Mouse (Mus musculus): ENCODE data around the gene Urb2. TPM values are rescaled to one million over a fixed set of nuclear protein-coding genes. Genes with fewer than 3 reads are reported as not detected.

Urb2 gene
- total and polyA plus RNA-seq, 3 experiments = 26.4 to 33.9 (median 27.9) TPM

DNA sequence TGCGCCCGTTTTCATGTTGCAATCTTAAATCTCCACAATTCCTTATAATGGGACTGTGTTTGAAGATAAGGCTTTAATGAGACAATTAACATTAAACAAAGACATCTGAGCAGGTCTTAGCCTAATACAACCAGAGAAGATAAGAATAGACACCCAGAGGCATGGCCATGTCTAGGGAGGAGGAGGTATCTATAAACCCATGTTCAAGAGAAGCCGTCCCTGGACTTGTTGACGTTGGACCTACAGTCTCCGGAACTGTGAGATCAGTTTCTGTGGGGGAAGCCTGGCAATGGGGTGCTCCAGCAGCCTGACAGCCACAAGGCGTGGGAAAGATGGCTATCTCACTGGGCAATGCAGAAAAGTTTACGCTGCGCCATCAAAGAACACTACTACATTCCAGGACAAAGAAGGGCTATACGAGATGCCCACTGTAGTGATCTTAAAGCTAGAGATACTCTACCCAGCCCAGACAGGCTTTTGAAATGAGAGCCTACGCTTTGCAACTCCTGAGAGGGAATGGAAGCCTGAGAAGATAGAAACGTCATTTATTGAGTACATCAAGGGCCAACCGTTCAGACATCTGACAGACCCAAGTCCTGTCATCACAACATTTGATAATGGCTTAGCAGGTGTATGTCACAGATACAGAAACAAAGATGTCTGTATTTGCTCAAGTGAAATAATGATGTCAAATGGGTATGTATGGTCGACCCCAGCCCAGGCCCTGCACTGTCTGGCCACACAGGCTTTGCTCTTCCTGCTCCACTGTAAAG, 30.8 kb upstream of the Urb2 start:
- Histone ChIP-seq H3K27me3 (replicated peaks) (no peaks in the 10 kb centered on the region), H3K9ac (ENCODE audit: insufficient read depth, low read depth) (no peak overlapping the region), H3K27ac (ENCODE audit: insufficient read depth, low read depth) (no peak overlapping the region), H3K79me2 (replicated peaks; ENCODE audit: control insufficient read depth, extremely low read depth, insufficient read depth, poor library complexity, severe bottlenecking) (no peaks in the 10 kb centered on the region), H3K9me3 (replicated peaks; ENCODE audit: low read length) (no peaks in the 10 kb centered on the region), H3K4me2 (ENCODE audit: insufficient read depth, low read depth, poor library complexity, severe bottlenecking) (no peak overlapping the region), H3K36me3 (replicated peaks in 1 of 2; ENCODE audit: control insufficient read depth in 1 of 2, insufficient read depth in 1 of 2, low read length in 1 of 2) (peaks cover 9 to 43% of the 10 kb centered on the region in 2 experiments), H3K4me1 (ENCODE audit: control insufficient read depth in 1 of 2, insufficient read depth in 2 of 2) (no peaks in the 10 kb centered on the region), H3K4me3 (replicated peaks in 1 of 3; ENCODE audit: low read depth in 2 of 3, low read length in 2 of 3, poor library complexity in 1 of 3) (no peak overlapping the region)
- in situ Hi-C loops (cut with MboI; ENCODE audit: low pct_ligation_motif_present, low pct_unique_long_range_greater_than_20kb, low sequenced_read_pairs) = no loop called here
- TF ChIP-seq MAZ (IDR thresholded peaks at IDR 0.05; ENCODE audit: low read depth, low read length) (no peak), USF2 (conservative IDR thresholded peaks at IDR 0.05; ENCODE audit: low read depth, low read length) (no peak), ELF1 (IDR thresholded peaks at IDR 0.05; ENCODE audit: low read depth, low read length) (no peak), HCFC1 (IDR thresholded peaks at IDR 0.05; ENCODE audit: low read depth, low read length) (no peak), SMC3 (IDR thresholded peaks at IDR 0.05; ENCODE audit: low read depth, low read length) (no peak), USF1 (IDR thresholded peaks at IDR 0.05; ENCODE audit: low read depth, low read length) (no peak), PAX5 (IDR thresholded peaks at IDR 0.05; ENCODE audit: low read length) (no peak), MYC (IDR thresholded peaks at IDR 0.05; ENCODE audit: low read depth, low read length) (no peak), E2F4 (IDR thresholded peaks at IDR 0.05; ENCODE audit: insufficient replicate concordance, low read depth, low read length) (no peak), IRF4 (IDR thresholded peaks at IDR 0.05; ENCODE audit: low read depth, low read length) (no peak), UBTF (IDR thresholded peaks at IDR 0.05; ENCODE audit: low read depth, low read length) (no peak), MAX (IDR thresholded peaks at IDR 0.05; ENCODE audit: low read length) (no peak), CHD2 (IDR thresholded peaks at IDR 0.05; ENCODE audit: low read length) (no peak), ZC3H11A (IDR thresholded peaks at IDR 0.05; ENCODE audit: low read depth, low read length) (no peak), MXI1 (IDR thresholded peaks at IDR 0.05; ENCODE audit: low read depth, low read length) (no peak), TCF12 (IDR thresholded peaks at IDR 0.05; ENCODE audit: low read depth, low read length) (no peak)
- DNase-seq (ENCODE audit: extremely low read depth) = no peak
- dilution Hi-C loops (cut with MboI; ENCODE audit: extremely low pct_ligation_motif_present, extremely low pct_unique_long_range_greater_than_20kb, low sequenced_read_pairs) = no loop called here

DNA sequence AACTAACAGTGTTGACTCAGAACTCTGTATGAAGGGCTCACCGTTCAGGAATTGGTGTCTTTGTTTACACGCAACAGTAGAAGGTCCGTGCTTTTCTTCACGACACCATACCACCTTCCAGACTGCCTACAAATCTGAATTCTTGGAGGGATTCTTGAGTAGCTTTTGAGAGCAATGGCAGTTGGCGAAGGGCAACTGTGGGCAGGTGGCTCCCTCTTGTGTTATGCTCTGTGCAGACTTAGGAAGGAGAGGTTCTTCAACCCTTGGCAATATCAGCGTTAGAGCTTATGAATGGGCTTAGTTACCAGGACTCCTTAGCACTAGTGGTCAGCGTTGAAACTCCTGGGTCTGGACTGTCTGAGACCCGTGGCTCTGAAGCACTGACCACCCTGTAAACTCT, 28.7 kb upstream of the Urb2 start:
- DNase-seq (ENCODE audit: extremely low read depth) = no peak
- Histone ChIP-seq H3K27me3 (replicated peaks) (no peaks in the 10 kb centered on the region), H3K9me3 (replicated peaks; ENCODE audit: low read length) (no peaks in the 10 kb centered on the region), H3K36me3 (replicated peaks in 1 of 2; ENCODE audit: control insufficient read depth in 1 of 2, insufficient read depth in 1 of 2, low read length in 1 of 2) (peaks cover 23 to 54% of the 10 kb centered on the region in 2 experiments), H3K4me1 (ENCODE audit: control insufficient read depth in 1 of 2, insufficient read depth in 2 of 2) (no peaks in the 10 kb centered on the region), H3K4me2 (ENCODE audit: insufficient read depth, low read depth, poor library complexity, severe bottlenecking) (no peak overlapping the region), H3K27ac (ENCODE audit: insufficient read depth, low read depth) (no peak overlapping the region), H3K4me3 (replicated peaks in 1 of 3; ENCODE audit: low read depth in 2 of 3, low read length in 2 of 3, poor library complexity in 1 of 3) (no peak overlapping the region), H3K79me2 (replicated peaks; ENCODE audit: control insufficient read depth, extremely low read depth, insufficient read depth, poor library complexity, severe bottlenecking) (no peaks in the 10 kb centered on the region), H3K9ac (ENCODE audit: insufficient read depth, low read depth) (no peak overlapping the region)
- TF ChIP-seq CTCF (conservative IDR thresholded peaks at IDR 0.05 in 1 of 2, IDR thresholded peaks at IDR 0.05 in 1 of 2; ENCODE audit: low read depth in 2 of 2, low read length in 2 of 2) (peak in 1 of 2 experiments; percentile 47; a peak in 2 of 4 replicates), JUN (IDR thresholded peaks at IDR 0.05; ENCODE audit: insufficient read depth, low read depth, low read length) (no peak), MAZ (IDR thresholded peaks at IDR 0.05; ENCODE audit: low read depth, low read length) (no peak), USF2 (conservative IDR thresholded peaks at IDR 0.05; ENCODE audit: low read depth, low read length) (no peak), MEF2A (IDR thresholded peaks at IDR 0.05; ENCODE audit: borderline replicate concordance, low read depth, low read length) (no peak), POLR2AphosphoS2 (IDR thresholded peaks at IDR 0.05; ENCODE audit: low read depth, low read length) (no peak), MYC (IDR thresholded peaks at IDR 0.05; ENCODE audit: low read depth, low read length) (no peak), CHD2 (IDR thresholded peaks at IDR 0.05; ENCODE audit: low read length) (no peak), ZC3H11A (IDR thresholded peaks at IDR 0.05; ENCODE audit: low read depth, low read length) (no peak), RAD21 (IDR thresholded peaks at IDR 0.05; ENCODE audit: low read depth, low read length) (peak; percentile 31)
- in situ Hi-C loops (cut with MboI; ENCODE audit: low pct_ligation_motif_present, low pct_unique_long_range_greater_than_20kb, low sequenced_read_pairs) (no loop called here), dilution Hi-C loops (cut with MboI; ENCODE audit: extremely low pct_ligation_motif_present, extremely low pct_unique_long_range_greater_than_20kb, low sequenced_read_pairs) (no loop called here)
